Mouse (Mus musculus): Measurements from ENCODE around the gene Gcnt4.
A peak's percentile ranks its signal among the peaks of the same experiment; 100 is the strongest.
"Not testable (repeated sequence)": the region's sequence is repeated elsewhere in the genome, so short reads cannot be mapped to it uniquely, and the experiment has no call there.

Gene Gcnt4

GRCm38 (mm10) chr13:96923999-96924961, at the start of gene Gcnt4:
Gene Gcnt4 (plus strand): TSS chr13:96924689.
- DNase-seq (ENCODE audit: low spot score in 2 of 2): peak in 1 of 2 experiments; percentile 66

GRCm38 (mm10) chr13:96878220-96879057, 46.0 kb upstream of the Gcnt4 start:
- peak; percentile 45 to 64 for DNase-seq (ENCODE audit: low spot score in 2 of 2)

GRCm38 (mm10) chr13:96884534-96884933, 40.0 kb upstream of the Gcnt4 start:
- DNase-seq (ENCODE audit: low spot score in 2 of 2): no peak

- DNase-seq (ENCODE audit: low spot score in 2 of 2): no peak
These were observed 34.5 kb upstream of the Gcnt4 start for GRCm38 (mm10) chr13:96889985-96890384.

GRCm38 (mm10) chr13:96895144-96895543, 29.3 kb upstream of the Gcnt4 start:
- no peak for DNase-seq (ENCODE audit: low spot score in 2 of 2)

GRCm38 (mm10) chr13:96906717-96907116, 17.8 kb upstream of the Gcnt4 start:
- DNase-seq (ENCODE audit: low spot score in 2 of 2): no peak

- DNase-seq (ENCODE audit: low spot score in 2 of 2): no peak
These were observed 13.3 kb upstream of the Gcnt4 start for GRCm38 (mm10) chr13:96911202-96911601.

- not testable (repeated sequence) for DNase-seq (ENCODE audit: low spot score in 2 of 2)
These were observed 1.4 kb upstream of the Gcnt4 start for GRCm38 (mm10) chr13:96923134-96923533.

GRCm38 (mm10) chr13:96924985-96925745, 676 bp downstream of the Gcnt4 start:
- DNase-seq (ENCODE audit: low spot score in 2 of 2): no peak

- DNase-seq (ENCODE audit: low spot score in 2 of 2): no peak
These were observed 1.7 kb downstream of the Gcnt4 start for GRCm38 (mm10) chr13:96925991-96926725.

GRCm38 (mm10) chr13:96927781-96928180, 3.3 kb downstream of the Gcnt4 start:
- DNase-seq (ENCODE audit: low spot score in 2 of 2): no peak

GRCm38 (mm10) chr13:96928432-96929039, 4.0 kb downstream of the Gcnt4 start:
- DNase-seq (ENCODE audit: low spot score in 2 of 2): peak in 1 of 2 experiments; percentile 45

- peak in 1 of 2 experiments; percentile 86 for DNase-seq (ENCODE audit: low spot score in 2 of 2)
These were observed 8.3 kb downstream of the Gcnt4 start for GRCm38 (mm10) chr13:96932745-96933144.

GRCm38 (mm10) chr13:96933367-96933766, 8.9 kb downstream of the Gcnt4 start:
- no peak for DNase-seq (ENCODE audit: low spot score in 2 of 2)

GRCm38 (mm10) chr13:96936173-96936777, 11.8 kb downstream of the Gcnt4 start:
- no peak for DNase-seq (ENCODE audit: low spot score in 2 of 2)

- DNase-seq (ENCODE audit: low spot score in 2 of 2): no peak
These were observed 12.6 kb downstream of the Gcnt4 start for GRCm38 (mm10) chr13:96937059-96937558.

GRCm38 (mm10) chr13:96939680-96940079, 15.2 kb downstream of the Gcnt4 start:
- DNase-seq (ENCODE audit: low spot score in 2 of 2): no peak

- not testable (repeated sequence) for DNase-seq (ENCODE audit: low spot score in 2 of 2)
These were observed 17.0 kb downstream of the Gcnt4 start for GRCm38 (mm10) chr13:96941481-96941880.

GRCm38 (mm10) chr13:96943571-96943970, 19.1 kb downstream of the Gcnt4 start:
- peak in 1 of 2 experiments; percentile 67 for DNase-seq (ENCODE audit: low spot score in 2 of 2)

GRCm38 (mm10) chr13:96945748-96946147, 21.3 kb downstream of the Gcnt4 start:
- DNase-seq (ENCODE audit: low spot score in 2 of 2): no peak
